Mouse (Mus musculus) layer of hippocampus, postnatal 25 days (tissue): ENCODE data around the gene Eif2a. TPM values are rescaled to one million over a fixed set of nuclear protein-coding genes. Genes with fewer than 3 reads are reported as not detected.
"Not testable (repeated sequence)": the region's sequence is repeated elsewhere in the genome, so short reads cannot be mapped to it uniquely, and the experiment has no call there.

Source experiments
- DNase-seq, 2 experiments: peaks; one replicate each; pipeline ENCODE4 v3.0.0; 2022; ENCODE audit warnings: mixed read lengths in 2 of 2, low spot score in 1 of 2; ENCODE audit errors: extremely low spot score in 1 of 2
- total RNA-seq, 2 experiments: library from RNA; stranded (reverse); gene quantifications; 2 replicates each; pipeline ENCODE4 v1.2.3; 2021

The Eif2a gene
- total RNA-seq, 2 experiments from 2014 or later = 47.5 to 48.9 TPM

- DNase-seq = not testable (repeated sequence)
Measured at GRCm38 (mm10) chr3:58592666-58593065, 67.0 kb downstream of the Eif2a start.

GRCm38 (mm10) chr3:58593623-58594022 is 68.0 kb downstream of the Eif2a start:
- no peak for DNase-seq

Other genes starting within 250 kb of the Eif2a start
- gene Tsc22d2, start 111.1 kb upstream of the Eif2a start, total RNA-seq = 10 to 100 TPM; 38.1 to 38.2 TPM
- gene Serp1, start 71 bp downstream of the Eif2a start, total RNA-seq = 10 to 100 TPM; 24.9 to 27.5 TPM
- 100 to 1,000 TPM; 149 to 151 TPM for gene Selenot, start 50.8 kb downstream of the Eif2a start, total RNA-seq
- 1 to 10 TPM; 1.0 to 1.3 TPM for gene Erich6, start 111.4 kb downstream of the Eif2a start, total RNA-seq
- gene Siah2, start 166.6 kb downstream of the Eif2a start, total RNA-seq = 10 to 100 TPM; 16.9 to 19.0 TPM